Mouse (Mus musculus) embryonic stem cell, embryonic (primary cell): Measurements from ENCODE around the gene Limch1.

Experiments
- CTCF ChIA-PET, 4 experiments: fragments of 300-600 bp in 2 of 4; fragments of 350-600 bp in 2 of 4; sonication (Branson Sonifier 250); formaldehyde crosslinking; loops; one replicate each; lab custom pipeline; 2022; ENCODE audit warnings: inconsistent platforms in 2 of 4; lab: Charles Lee
- POLR2A ChIA-PET, 4 experiments: fragments of 300-600 bp in 2 of 4; fragments of 350-600 bp in 2 of 4; sonication (Branson Sonifier 250); formaldehyde crosslinking; loops; one replicate each; lab custom pipeline; 2022; ENCODE audit warnings: antibody characterized with exemption in 4 of 4, inconsistent platforms in 1 of 4; lab: Charles Lee

The Limch1 gene

DNA sequence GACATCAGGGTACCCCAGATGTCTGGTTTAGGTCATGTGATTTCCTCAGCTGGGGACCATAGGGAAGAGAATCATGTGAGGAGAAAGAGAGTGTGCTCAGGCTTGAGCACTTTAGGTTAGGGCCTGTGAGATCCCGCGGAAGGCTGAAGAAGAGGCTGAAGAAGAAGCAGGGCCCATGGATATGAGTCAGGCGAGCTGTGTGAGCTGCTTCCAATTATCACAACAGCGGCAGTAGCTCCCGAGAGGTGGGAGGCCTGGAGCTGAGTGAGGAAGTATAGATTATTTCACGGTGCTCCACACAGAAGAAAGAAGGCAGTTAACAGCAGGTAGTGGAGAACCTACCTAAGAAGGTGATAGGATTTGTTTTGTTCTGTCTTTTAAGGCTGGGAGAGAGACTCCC lies 18.5 kb downstream of the Limch1 start:
- POLR2A ChIA-PET = no interaction called here
- CTCF ChIA-PET = no interaction called here

DNA sequence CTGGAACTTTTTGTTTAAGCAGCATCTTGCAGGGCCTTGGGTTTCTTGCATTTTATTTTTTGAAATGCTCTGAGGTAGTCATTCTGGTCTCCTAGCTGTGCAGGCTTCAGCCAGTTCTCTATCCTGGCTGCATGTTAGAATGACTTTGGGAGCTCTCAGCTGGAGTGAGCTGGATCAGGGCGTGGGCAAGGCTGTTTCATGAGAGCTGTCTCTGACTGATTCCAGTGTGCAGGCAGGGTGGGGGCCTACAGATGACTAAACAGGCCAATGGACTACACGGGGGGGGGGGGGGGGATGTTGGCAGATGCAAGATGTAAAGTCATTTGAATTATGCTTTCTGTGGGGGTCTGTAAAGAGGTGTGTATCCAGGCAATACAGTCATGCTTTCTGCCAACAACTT lies 20.3 kb downstream of the Limch1 start:
- ChIA-PET POLR2A (interaction anchor here in 2 of 4 experiments (0.6 to 0.9 kb wide), 2 partner anchors 69 to 814 kb away, joined by 4 read pairs; no protein-coding TSS in a partner anchor), CTCF (no interaction called here)

GRCm38 (mm10) chr5:66768034-66768433 lies 22.4 kb downstream of the Limch1 start:
- CTCF ChIA-PET = no interaction called here
- POLR2A ChIA-PET = no interaction called here

DNA sequence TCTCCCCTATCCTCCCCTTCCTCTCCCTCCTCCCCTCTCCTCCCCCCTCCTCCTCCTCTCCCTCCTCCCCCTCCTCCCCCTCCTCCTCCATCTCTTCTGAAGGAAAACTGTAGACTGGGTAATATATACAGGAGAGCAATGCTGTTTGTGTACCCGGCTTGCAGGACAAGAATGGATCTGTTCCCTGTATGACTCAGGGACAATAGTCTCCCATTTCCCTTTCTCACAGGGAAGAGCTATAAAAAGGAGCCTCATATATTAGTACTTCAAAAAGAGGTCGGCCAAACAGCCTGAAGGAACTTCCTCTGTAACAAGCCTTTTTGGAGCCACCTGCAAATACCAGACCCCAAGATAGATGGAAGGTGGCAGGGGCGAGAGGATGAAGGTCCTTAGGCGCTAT lies 23.4 kb downstream of the Limch1 start:
- ChIA-PET POLR2A (interaction anchor here in 1 of 4 experiments (0.6 kb wide), 1 partner anchor 11 kb away, joined by 5 read pairs; no protein-coding TSS in a partner anchor), CTCF (no interaction called here)

- POLR2A ChIA-PET = interaction anchor here in 1 of 4 experiments (0.6 kb wide), 1 partner anchor 11 kb away, joined by 5 read pairs; no protein-coding TSS in a partner anchor
- CTCF ChIA-PET = interaction anchor here in 1 of 4 experiments (0.5 kb wide), 1 partner anchor 42 kb away, joined by 8 read pairs; no protein-coding TSS in a partner anchor
Measured at GRCm38 (mm10) chr5:66769558-66769957, 23.9 kb downstream of the Limch1 start.

- ChIA-PET POLR2A (no interaction called here), CTCF (no interaction called here)
Measured at GRCm38 (mm10) chr5:66777999-66778710, 32.5 kb downstream of the Limch1 start.

- ChIA-PET CTCF (interaction anchor here in 1 of 4 experiments (1.0 kb wide), 1 partner anchor 216 kb away, joined by 3 read pairs; no protein-coding TSS in a partner anchor), POLR2A (interaction anchor here in 1 of 4 experiments (0.6 kb wide), 1 partner anchor 11 kb away, joined by 5 read pairs; no protein-coding TSS in a partner anchor)
Measured at GRCm38 (mm10) chr5:66780371-66780770, 34.7 kb downstream of the Limch1 start.

GRCm38 (mm10) chr5:66781507-66781906 lies 35.9 kb downstream of the Limch1 start:
- ChIA-PET POLR2A (no interaction called here), CTCF (no interaction called here)

DNA sequence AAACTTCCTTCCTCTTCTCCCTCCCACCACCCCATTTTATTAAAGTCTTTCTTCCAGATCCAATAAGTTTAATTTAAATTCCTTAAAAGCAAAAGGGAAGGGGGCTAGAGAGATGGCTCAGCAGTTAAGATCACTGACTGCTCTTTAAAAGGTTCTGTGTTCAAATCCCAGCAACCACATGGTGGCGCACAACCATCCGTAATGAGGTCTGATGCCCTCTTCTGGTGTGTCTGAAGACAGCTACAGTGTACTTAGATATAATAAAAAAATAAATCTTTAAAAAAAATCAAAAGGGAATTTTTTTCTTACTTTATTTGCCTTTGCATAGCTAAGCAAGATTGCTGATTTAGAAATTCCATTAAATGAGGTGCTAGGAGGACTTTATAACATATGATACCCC lies 37.2 kb downstream of the Limch1 start:
- POLR2A ChIA-PET = no interaction called here
- CTCF ChIA-PET = no interaction called here

- ChIA-PET POLR2A (no interaction called here), CTCF (interaction anchor here in 1 of 4 experiments (0.9 kb wide), 1 partner anchor 87 kb away, joined by 6 read pairs; no protein-coding TSS in a partner anchor)
Measured at GRCm38 (mm10) chr5:66784624-66785361, 39.2 kb downstream of the Limch1 start.

DNA sequence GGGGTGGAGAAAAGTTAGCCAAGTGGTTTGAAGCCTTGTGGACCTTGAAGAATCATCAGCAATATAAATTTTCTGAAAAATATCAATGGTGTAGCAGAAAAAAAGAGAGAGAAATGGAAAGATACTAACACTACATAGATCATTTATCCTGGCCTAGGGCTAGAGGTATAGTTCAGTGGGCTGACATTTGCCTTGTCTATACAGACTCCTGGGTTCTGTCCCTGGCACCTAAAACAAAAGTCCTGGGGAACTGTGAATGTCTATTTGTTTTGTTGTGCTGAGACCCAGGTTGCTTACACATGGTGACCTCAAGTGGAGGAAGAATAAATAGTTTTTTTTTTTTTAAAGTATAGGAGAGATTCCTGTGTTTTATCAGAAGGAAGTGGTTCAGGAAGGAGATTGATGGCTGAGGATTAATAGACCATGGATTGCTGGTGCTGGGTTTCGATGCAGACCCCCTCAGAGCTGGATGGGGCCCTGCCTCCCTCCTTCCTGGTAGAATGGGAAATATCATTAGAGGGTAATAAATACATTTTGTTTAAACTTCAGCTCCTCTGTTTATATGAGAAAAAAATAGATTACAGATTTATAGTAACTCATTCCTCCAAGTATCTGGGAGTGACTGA lies 40.5 kb downstream of the Limch1 start:
- ChIA-PET CTCF (no interaction called here), POLR2A (interaction anchor here in 1 of 4 experiments (0.5 kb wide), 1 partner anchor 441 kb away, joined by 5 read pairs; no protein-coding TSS in a partner anchor)

GRCm38 (mm10) chr5:66786621-66787061 lies 41.0 kb downstream of the Limch1 start:
- CTCF ChIA-PET = no interaction called here
- POLR2A ChIA-PET = interaction anchor here in 1 of 4 experiments (0.5 to 1.4 kb wide), 2 partner anchors 111 to 442 kb away, joined by 3 to 5 read pairs; partner anchors contain the start of gene Uchl1

DNA sequence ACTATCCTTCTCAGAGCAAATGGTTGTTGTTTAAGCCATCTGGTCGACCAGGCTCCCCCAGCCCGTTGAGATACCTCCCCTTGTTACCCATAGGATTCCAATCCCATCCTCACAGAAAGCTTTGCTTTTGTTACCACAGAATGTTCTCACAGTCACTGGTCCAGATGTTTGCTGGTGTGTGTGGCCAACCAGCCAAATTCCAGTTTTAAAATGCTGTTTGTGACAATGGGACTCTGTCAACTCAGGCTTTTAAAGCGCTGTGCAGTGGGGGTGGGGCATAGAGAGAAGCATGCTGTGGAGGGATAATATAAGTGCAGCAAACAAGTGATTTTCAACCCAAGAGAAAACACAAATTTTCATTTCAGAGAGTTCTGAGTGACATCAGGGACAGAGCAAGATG lies 43.4 kb downstream of the Limch1 start:
- ChIA-PET POLR2A (no interaction called here), CTCF (no interaction called here)

DNA sequence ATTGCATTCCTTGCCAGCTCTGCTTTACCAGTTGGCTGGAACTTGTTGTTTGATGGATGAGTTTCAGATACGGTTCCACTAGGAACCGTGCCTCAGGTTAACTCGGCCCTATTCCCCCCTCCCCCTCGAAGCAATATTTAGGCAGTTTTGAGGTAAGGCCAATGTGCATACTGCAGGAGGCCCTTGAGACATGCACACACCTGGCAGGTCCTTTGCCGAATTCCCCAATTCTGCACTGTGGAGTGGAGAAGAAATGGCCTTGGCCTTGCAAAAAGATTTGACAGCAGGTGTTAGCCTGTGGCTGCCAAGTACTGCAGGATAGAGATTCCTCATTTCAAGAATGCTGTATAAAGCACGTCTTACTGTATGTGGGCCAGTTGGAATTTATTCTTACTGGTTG lies 45.5 kb downstream of the Limch1 start:
- POLR2A ChIA-PET = no interaction called here
- CTCF ChIA-PET = no interaction called here

DNA sequence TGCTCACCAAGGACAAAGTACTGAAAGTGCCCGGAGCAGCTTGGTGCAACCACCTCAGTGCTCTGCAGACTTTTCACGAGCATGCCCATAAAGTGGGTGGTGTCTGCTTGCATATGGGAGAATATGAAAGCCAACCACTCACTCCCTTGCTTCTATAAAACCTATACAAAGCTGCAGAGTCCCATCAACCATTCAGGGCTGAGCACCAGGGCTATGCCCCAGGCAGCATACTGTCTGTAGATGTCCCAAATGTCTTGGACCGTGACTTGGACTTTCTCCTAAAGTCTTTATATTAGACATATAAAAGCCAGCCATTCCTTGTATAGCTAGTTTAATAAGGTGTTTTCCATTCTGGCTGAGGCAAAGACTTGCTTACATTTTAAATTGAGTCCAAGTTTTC lies 47.6 kb downstream of the Limch1 start:
- CTCF ChIA-PET = no interaction called here
- POLR2A ChIA-PET = interaction anchor here in 1 of 4 experiments (0.6 to 0.7 kb wide), 2 partner anchors 46 to 62 kb away, joined by 3 read pairs; no protein-coding TSS in a partner anchor

GRCm38 (mm10) chr5:66797326-66797725 lies 51.7 kb downstream of the Limch1 start:
- POLR2A ChIA-PET = no interaction called here
- CTCF ChIA-PET = no interaction called here

GRCm38 (mm10) chr5:66798135-66798534 lies 52.5 kb downstream of the Limch1 start:
- CTCF ChIA-PET = no interaction called here
- POLR2A ChIA-PET = interaction anchor here in 1 of 4 experiments (0.6 kb wide), 1 partner anchor 101 kb away, joined by 4 read pairs; no protein-coding TSS in a partner anchor

DNA sequence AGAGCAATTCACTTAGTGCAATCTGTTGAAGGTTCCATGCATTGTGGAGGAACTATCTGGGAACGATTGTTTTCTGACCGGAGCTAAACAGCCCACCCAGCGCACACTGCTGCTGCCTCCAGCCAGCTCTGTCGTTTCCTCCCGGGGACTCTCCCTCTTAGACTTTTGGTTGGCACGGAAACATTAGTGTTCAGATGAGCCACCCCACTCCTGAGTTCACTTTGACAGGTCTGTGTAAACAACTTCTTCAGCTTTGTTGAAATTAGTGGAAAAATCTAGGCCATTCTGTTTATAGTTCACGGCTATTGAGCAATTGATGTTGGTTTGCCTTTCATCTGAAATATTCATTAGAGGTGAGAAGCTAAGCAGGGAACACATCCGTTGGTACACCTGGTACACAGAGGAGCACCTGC lies 53.0 kb downstream of the Limch1 start:
- POLR2A ChIA-PET = no interaction called here
- CTCF ChIA-PET = no interaction called here

DNA sequence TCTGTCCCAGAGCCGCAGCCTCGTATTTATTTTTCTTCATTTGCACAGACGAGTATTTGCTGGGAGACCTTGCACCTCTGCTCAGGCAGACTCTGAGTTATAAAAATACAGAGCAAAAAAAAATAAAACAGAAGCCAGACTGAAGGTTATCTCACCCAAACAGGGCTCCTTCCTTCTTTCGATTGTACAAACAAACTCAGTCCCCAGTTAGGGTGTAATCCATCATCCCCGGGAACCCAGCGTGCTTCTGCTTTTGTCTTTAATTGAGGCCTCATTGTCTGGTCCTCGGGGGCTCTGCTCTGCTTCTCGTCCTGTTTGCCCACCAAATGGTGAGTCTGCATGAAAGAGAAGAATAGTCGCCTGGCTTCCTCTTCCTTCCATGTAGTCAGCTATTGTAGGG lies 54.6 kb downstream of the Limch1 start:
- POLR2A ChIA-PET = interaction anchor here in 2 of 4 experiments (0.5 to 0.6 kb wide), 2 partner anchors 58 to 347 kb away, joined by 3 to 4 read pairs; no protein-coding TSS in a partner anchor
- CTCF ChIA-PET = no interaction called here
